Mouse (Mus musculus) hindbrain, embryonic 13.5 days (tissue): ENCODE measurements at regions not wholly inside any gene's neighbourhood (a gene's known extent, or its start where the extent isn't known, plus 50 kb on each side); places are given as distances from the start of the nearest gene placed in this dataset.

Experiments used
- ATAC-seq: fragments of 200-750 bp; cut with Nextera tagmentation; 2 replicates; pipeline ENCODE4 v1.8.0; 2017; ENCODE audit warnings: moderate TSS enrichment; ENCODE audit not compliant: low FRiP score
- H3K27ac ChIP-seq: fragments of 300-500 bp; sonication (generic); 2 replicates; pipeline ENCODE4 v1.5.1; 2015; ENCODE audit warnings: inconsistent platforms, mild to moderate bottlenecking, moderate library complexity
- H3K27me3 ChIP-seq: fragments of 300-500 bp; sonication (generic); 2 replicates; pipeline ENCODE4 v1.6.1; 2015; ENCODE audit warnings: mild to moderate bottlenecking, inconsistent platforms
- H3K36me3 ChIP-seq: fragments of 300-500 bp; sonication (generic); 2 replicates; pipeline ENCODE4 v1.6.1; 2015; ENCODE audit warnings: mild to moderate bottlenecking, inconsistent platforms
- H3K4me1 ChIP-seq: fragments of 300-500 bp; sonication (generic); replicated peaks from 2 replicates; pipeline ENCODE4 v1.6.1; 2015; ENCODE audit warnings: inconsistent platforms
- H3K4me2 ChIP-seq: fragments of 300-500 bp; sonication (generic); 2 replicates; pipeline ENCODE4 v1.6.1; 2015; ENCODE audit warnings: inconsistent platforms, mild to moderate bottlenecking, moderate library complexity
- H3K4me3 ChIP-seq: fragments of 300-500 bp; sonication (generic); 2 replicates; pipeline ENCODE4 v1.5.1; 2015; ENCODE audit warnings: mild to moderate bottlenecking, inconsistent platforms
- H3K9ac ChIP-seq: fragments of 300-500 bp; sonication (generic); 2 replicates; pipeline ENCODE4 v1.6.1; 2015; ENCODE audit warnings: mild to moderate bottlenecking, inconsistent platforms
- H3K9me3 ChIP-seq: fragments of 300-500 bp; sonication (generic); 2 replicates; pipeline ENCODE4 v1.6.1; 2016; ENCODE audit warnings: inconsistent platforms
- WGBS: fragments of 180-500 bp; shearing (Covaris S2); methylation state at CpG from one replicate; pipeline ENCODE4 v1.1.7; 2015; 5-methylcytosine and 5-hydroxymethylcytosine counted together

DNA sequence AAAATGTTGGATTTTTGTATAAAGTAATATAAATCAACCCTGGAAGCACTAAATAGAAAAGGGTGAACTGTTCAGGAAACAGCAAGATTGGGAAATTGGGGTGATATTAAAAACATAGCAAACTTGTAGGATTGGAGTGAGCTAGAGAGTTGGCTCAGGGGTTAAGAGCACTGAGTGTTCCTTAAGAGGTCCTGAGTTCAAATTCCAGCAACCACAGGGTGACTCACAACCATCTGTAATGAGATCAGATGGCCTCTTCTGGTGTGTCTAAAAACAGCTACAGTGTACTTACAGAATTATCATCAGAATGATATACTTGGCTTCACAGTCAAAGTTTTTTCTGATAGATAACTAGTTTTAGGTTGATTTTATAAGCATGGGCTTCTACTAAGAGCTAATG lies 73.8 kb upstream of the Mbnl1 start:
- H3K27ac ChIP-seq, result no peak overlapping the region
- H3K4me1 ChIP-seq, result no peaks in the 10 kb centered on the region
- H3K4me3 ChIP-seq, result no peak overlapping the region
- H3K27me3 ChIP-seq, result no peaks in the 10 kb centered on the region
- H3K9me3 ChIP-seq, result no peaks in the 10 kb centered on the region
- H3K9ac ChIP-seq, result no peak overlapping the region
- no peaks in the 10 kb centered on the region for H3K36me3 ChIP-seq
- no peak overlapping the region for H3K4me2 ChIP-seq
- no peak for ATAC-seq

DNA sequence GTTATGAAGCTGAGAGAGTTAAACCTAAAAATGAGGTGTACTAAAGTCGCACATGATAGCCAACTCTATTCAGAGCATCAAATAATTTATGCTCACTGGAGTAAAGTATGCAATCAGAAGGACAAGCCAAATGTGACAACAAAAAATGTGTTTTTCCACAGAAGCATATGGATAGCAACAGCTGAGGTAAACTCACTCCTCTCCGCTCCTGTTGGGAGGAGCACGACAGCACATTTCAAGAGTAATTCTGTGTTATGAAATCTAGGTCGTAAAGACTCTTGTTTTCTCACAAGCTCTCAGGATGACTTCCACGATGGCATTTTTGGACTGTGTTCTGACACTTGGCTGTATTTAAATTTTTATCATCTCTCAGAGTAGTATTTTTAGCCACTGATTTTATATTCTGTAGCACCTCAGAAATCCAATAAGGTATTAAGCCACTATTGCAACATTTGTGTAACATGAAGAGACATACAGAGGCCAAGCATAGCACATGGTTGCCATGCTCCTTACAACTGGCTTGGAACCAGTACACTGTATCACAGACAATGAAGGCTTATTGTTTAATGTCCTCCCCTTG lies 70.3 kb upstream of the Mbnl1 start:
- Histone ChIP-seq H3K4me3 (no peak overlapping the region), H3K27me3 (no peaks in the 10 kb centered on the region), H3K4me2 (no peak overlapping the region), H3K4me1 (no peaks in the 10 kb centered on the region), H3K9ac (no peak overlapping the region), H3K9me3 (no peaks in the 10 kb centered on the region), H3K36me3 (no peaks in the 10 kb centered on the region), H3K27ac (no peak overlapping the region)
- WGBS, result 86% methylated on average over 5 of the region's 5 CpGs
- ATAC-seq, result no peak

DNA sequence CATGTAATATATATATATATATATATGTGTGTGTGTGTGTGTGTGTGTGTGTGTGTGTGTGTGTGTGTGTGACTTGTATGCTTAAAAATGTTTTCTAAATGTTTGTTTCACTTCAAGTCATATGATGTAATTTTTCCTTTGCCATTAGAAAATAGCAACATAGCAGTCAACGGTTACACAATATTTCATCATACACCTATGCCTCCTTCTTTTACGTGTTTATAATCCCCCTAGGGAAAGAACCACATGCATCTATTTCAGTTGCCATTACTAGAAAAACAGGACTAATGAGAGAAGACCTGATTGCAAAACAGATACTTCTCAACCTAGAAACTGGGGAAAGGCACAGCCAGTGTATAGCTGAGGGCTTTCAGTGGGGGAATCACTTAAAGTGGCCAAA lies 65.2 kb upstream of the Mbnl1 start:
- ATAC-seq, result no peak
- Histone ChIP-seq H3K27me3 (no peaks in the 10 kb centered on the region), H3K4me1 (no peaks in the 10 kb centered on the region), H3K9me3 (no peaks in the 10 kb centered on the region), H3K27ac (no peak overlapping the region), H3K4me3 (no peak overlapping the region), H3K4me2 (no peak overlapping the region), H3K9ac (no peak overlapping the region), H3K36me3 (no peaks in the 10 kb centered on the region)
- WGBS, result 92% methylated on average over 2 of the region's 2 CpGs

DNA sequence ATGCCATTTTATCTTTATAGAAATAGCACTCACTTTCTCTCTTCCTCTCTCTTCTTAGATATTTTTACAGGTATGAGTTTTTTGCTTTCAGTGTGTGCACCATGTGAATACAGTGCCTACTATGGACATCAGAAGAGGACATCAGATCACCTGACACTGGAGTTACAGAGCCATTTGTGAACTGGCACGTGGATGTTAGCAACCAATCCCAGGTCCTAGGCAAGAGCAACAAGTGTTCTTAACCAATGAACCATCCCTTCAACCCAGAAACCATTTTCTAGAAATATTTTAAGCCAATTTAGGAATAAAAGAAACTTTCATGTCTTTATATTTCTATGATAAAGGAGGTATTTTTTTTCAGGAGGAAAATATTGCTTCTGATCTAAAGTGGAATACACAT lies 64.7 kb upstream of the Mbnl1 start:
- no peak overlapping the region for H3K4me3 ChIP-seq
- 73% methylated on average over 1 of the region's 1 CpGs for WGBS
- no peaks in the 10 kb centered on the region for H3K4me1 ChIP-seq
- no peaks in the 10 kb centered on the region for H3K9me3 ChIP-seq
- no peak for ATAC-seq
- no peaks in the 10 kb centered on the region for H3K27me3 ChIP-seq
- no peaks in the 10 kb centered on the region for H3K36me3 ChIP-seq
- H3K4me2 ChIP-seq, result no peak overlapping the region
- H3K9ac ChIP-seq, result no peak overlapping the region
- no peak overlapping the region for H3K27ac ChIP-seq

DNA sequence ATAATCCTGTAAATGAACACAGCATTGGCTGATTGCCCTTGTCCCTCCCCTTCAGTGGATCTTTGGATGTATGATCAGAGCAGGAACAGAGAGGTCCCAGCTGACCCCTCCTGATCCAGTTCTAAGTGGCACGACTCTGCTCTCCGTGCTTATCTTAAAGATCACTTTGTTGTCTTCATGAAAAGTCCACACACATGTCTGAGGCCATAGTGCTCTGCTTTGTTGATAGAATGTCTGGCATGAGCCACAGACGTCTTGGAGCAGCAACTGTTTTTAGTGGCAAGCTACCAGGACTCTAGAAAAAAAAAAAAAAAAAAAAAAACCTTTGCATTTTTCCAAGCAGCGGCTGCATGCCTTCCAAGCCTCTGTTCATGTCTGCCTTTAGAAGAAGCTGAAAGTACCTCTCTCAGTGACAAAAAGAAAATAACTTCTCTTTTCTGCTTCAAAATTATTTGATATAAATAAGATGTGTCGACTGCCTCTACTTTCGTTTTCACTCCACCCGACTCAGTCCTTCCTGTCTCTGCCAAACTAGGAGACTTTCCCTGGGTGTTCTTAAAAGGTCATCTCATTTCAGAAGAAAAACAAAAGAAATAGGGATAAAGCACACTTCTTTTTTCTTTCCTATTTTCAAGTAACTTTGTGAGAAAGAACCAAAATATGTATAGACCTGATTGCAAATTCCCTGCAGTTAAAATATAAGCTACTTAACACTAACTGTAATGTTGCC lies 63.9 kb upstream of the Mbnl1 start:
- Histone ChIP-seq H3K9ac (no peak overlapping the region), H3K36me3 (no peaks in the 10 kb centered on the region), H3K4me2 (no peak overlapping the region), H3K27ac (no peak overlapping the region), H3K4me1 (no peaks in the 10 kb centered on the region), H3K9me3 (no peaks in the 10 kb centered on the region), H3K27me3 (no peaks in the 10 kb centered on the region), H3K4me3 (no peak overlapping the region)
- WGBS, result 60% methylated on average over 7 of the region's 7 CpGs
- ATAC-seq, result no peak

DNA sequence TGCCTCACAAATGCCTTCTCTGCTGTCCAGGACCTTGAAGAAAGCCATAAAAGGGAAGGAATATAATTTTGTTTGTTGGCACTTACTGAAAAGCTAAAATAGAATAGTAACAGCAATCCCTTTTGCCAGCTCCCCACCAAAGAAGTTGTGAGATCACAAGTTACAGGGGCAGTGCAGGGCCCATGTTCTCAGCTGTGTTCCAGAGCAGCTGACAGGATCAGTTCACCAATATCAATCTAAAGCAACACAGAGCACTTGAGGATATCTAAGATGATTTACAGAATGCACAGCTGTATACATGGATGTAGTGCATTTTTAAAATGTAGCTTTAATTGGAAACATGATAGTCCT lies 63.4 kb upstream of the Mbnl1 start:
- Histone ChIP-seq H3K27ac (no peak overlapping the region), H3K9ac (no peak overlapping the region), H3K4me2 (no peak overlapping the region), H3K4me1 (no peaks in the 10 kb centered on the region), H3K27me3 (no peaks in the 10 kb centered on the region), H3K36me3 (no peaks in the 10 kb centered on the region), H3K9me3 (no peaks in the 10 kb centered on the region), H3K4me3 (no peak overlapping the region)
- ATAC-seq, result no peak

DNA sequence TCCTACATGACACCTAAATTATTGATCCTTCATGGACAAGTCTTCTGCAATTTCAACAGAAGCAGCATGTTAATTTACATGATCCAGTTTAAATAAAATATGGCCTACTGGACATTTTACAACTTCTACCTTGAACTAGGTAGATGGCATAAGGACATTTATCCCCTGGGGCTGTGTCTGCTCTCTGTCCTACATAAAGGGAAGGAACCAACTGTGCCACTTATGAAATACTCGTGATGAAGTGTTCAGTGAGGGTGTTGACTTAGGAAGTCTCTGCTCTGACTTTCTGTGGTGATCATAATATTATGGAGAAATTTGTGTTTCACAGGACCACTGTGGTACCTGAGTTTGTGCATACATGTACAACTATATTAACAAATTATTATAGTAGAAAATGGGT lies 60.9 kb upstream of the Mbnl1 start:
- no peaks in the 10 kb centered on the region for H3K9me3 ChIP-seq
- no peaks in the 10 kb centered on the region for H3K4me1 ChIP-seq
- WGBS, result 90% methylated on average over 1 of the region's 1 CpGs
- no peaks in the 10 kb centered on the region for H3K27me3 ChIP-seq
- H3K27ac ChIP-seq, result no peak overlapping the region
- ATAC-seq, result no peak
- H3K4me3 ChIP-seq, result no peak overlapping the region
- H3K36me3 ChIP-seq, result no peaks in the 10 kb centered on the region
- H3K4me2 ChIP-seq, result no peak overlapping the region
- no peak overlapping the region for H3K9ac ChIP-seq

DNA sequence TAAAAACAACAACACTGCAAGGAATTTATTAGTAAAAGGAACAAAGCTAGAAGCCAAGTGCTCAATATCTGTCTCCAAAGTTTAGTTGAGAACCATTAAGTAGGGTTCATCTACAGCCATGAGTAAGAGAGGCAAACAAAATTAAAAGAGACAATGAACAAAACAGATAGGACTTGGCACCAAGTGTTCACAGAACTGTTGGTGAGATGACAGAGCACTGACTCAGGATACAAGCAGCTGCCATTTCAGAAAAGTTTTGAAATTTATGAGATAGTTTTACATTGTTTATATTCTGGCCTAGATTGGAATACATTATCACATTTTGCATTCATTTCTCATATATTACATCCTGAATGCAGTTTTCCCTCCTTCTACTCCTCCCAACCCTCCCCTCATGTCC lies 60.4 kb upstream of the Mbnl1 start:
- Histone ChIP-seq H3K36me3 (no peaks in the 10 kb centered on the region), H3K27ac (no peak overlapping the region), H3K27me3 (no peaks in the 10 kb centered on the region), H3K4me3 (no peak overlapping the region), H3K9ac (no peak overlapping the region), H3K9me3 (no peaks in the 10 kb centered on the region), H3K4me2 (no peak overlapping the region), H3K4me1 (no peaks in the 10 kb centered on the region)
- no peak for ATAC-seq

DNA sequence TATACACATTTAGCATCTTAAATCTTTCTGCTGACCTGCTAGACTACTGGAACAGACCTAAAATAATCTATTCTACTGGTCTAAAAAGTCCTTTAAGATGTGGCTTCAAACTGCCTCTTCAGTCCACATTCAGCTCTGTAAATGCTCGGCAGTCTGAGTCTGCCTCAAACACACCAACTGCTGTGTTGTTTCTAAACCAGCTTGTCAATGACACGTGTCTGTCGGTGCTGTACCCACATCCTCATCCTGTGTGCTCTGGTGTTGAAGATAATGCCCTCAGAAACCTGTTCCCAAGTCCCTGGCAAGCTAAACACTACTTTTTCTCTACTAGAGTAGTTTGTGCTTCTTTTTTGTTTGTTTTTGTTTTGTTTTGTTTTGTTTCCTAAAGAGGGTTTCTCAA lies 58.9 kb upstream of the Mbnl1 start:
- no peak overlapping the region for H3K4me3 ChIP-seq
- H3K4me1 ChIP-seq, result no peaks in the 10 kb centered on the region
- H3K9me3 ChIP-seq, result no peaks in the 10 kb centered on the region
- 77% methylated on average over 3 of the region's 3 CpGs for WGBS
- no peak for ATAC-seq
- no peak overlapping the region for H3K9ac ChIP-seq
- no peak overlapping the region for H3K4me2 ChIP-seq
- no peak overlapping the region for H3K27ac ChIP-seq
- H3K36me3 ChIP-seq, result no peaks in the 10 kb centered on the region
- no peaks in the 10 kb centered on the region for H3K27me3 ChIP-seq

DNA sequence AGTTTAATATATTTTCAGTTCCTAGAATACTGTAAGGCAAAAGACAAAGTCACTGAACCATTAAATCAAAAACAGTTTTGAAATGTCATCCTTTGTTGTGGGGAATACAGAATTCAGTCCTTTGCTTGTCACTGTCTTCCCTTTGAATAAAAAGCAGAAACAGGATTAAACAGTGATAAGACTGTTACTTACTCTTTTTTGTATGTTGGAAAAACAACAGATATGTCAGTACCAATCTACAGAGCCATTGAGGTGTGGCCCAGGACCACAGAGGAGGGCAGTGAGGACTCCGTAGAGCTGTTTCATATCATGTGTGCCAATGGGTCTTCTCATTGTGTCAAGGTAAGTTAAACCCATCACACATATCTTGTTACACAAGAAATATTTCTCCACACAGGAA lies 55.6 kb upstream of the Mbnl1 start:
- H3K36me3 ChIP-seq, result no peaks in the 10 kb centered on the region

DNA sequence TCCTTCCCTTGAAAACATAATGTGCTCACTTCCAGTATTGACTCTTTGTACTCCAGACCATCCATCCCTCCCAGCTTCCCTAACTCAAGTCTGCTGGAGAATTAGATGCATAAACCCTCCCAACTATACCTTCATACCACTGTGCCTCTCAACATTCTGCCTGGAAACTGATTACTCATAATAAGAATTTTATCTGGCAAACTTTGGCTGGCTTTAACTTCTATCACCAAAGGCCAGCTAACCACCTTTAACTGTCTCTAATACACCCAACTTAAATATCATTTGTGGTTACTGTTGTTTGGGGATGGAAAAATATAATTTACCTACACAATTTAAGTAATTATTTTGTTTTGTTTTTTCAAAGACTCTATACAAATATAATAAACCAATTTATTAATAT lies 54.0 kb upstream of the Mbnl1 start:
- Histone ChIP-seq H3K4me3 (no peak overlapping the region), H3K9ac (no peak overlapping the region), H3K4me1 (no peaks in the 10 kb centered on the region), H3K27ac (no peak overlapping the region), H3K4me2 (no peak overlapping the region), H3K9me3 (no peaks in the 10 kb centered on the region), H3K36me3 (no peaks in the 10 kb centered on the region), H3K27me3 (no peaks in the 10 kb centered on the region)
- ATAC-seq, result no peak

More for the DNA sequence above, 55.6 kb upstream of the Mbnl1 start:
- no peak overlapping the region for H3K4me3 ChIP-seq
- 91% methylated on average over 1 of the region's 1 CpGs for whole genome bisulfite sequencing
- no peak overlapping the region for H3K4me2 ChIP-seq
- H3K27me3 ChIP-seq, result no peaks in the 10 kb centered on the region
- no peak overlapping the region for H3K27ac ChIP-seq
- H3K9ac ChIP-seq, result no peak overlapping the region
- no peaks in the 10 kb centered on the region for H3K9me3 ChIP-seq
- no peaks in the 10 kb centered on the region for H3K4me1 ChIP-seq
- no peak for ATAC-seq

DNA sequence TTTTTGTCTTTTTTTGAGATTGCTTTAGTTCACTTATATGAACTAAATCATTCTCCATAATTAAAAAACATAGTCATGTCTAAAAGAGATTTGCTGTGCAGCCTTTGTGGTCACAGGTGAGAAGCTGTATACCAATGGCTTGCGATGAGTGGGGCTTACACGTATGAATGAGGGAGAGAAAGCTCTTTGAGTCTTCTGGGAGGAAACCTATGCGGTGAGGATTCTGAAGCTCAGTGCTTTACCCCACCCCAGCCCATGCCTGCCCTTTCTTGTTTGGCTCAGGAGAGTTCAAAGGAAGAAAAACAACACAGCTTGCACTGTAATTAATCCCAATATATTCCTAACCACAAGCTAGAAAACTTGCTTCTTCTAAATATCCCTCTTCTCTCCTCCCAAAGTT lies 53.4 kb upstream of the Mbnl1 start:
- no peaks in the 10 kb centered on the region for H3K4me1 ChIP-seq
- no peaks in the 10 kb centered on the region for H3K27me3 ChIP-seq
- H3K9ac ChIP-seq, result no peak overlapping the region
- H3K4me2 ChIP-seq, result no peak overlapping the region
- no peaks in the 10 kb centered on the region for H3K9me3 ChIP-seq
- no peak for ATAC-seq
- no peak overlapping the region for H3K4me3 ChIP-seq
- no peaks in the 10 kb centered on the region for H3K36me3 ChIP-seq
- WGBS, result 91% methylated on average over 3 of the region's 3 CpGs
- no peak overlapping the region for H3K27ac ChIP-seq
